Mouse (Mus musculus) urinary bladder, postnatal 10 days (tissue): Measurements from ENCODE around the gene Kif21b.

Experiments
- DNase-seq: peaks from one replicate; pipeline ENCODE4 v3.0.0; 2022; ENCODE audit warnings: low spot score

The Kif21b gene

GRCm38 (mm10) chr1:136130951-136131558 is at the start of gene Kif21b:
Gene Kif21b, plus strand, starts transcription at chr1:136131389.
- DNase-seq, result peak; percentile 47

DNA sequence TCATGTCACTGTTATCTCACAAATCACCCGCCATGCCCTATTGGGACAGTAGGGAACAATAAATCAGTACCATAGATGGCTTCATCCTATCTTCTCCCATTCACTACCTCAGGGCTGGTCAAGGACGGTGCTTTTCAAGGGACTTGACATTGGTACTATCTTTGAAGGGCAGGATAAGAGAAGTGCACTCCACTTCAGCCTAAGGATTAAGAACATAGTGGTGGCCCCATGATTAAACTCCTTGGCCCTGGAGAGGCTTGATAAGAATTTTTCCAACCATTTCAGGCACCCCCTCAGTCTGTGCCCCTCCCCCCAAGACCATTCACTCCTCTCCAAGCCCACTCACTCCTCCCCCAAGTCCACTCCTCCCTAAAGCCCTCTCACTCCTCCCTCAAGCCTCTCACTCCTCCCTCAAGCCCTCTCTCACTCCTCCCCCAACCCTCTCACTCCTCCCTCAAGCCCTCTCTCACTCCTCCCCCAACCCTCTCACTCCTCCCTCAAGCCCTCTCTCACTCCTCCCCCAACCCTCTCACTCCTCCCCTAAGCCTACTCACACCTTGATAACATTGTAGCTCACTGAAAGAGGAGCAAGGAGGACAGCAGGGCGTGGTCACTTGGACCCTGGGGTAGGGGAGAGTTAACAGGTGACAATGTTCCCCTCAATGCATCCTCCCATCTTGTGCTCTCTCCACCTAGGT is 45.1 kb upstream of the Kif21b start:
- DNase-seq, result no peak

DNA sequence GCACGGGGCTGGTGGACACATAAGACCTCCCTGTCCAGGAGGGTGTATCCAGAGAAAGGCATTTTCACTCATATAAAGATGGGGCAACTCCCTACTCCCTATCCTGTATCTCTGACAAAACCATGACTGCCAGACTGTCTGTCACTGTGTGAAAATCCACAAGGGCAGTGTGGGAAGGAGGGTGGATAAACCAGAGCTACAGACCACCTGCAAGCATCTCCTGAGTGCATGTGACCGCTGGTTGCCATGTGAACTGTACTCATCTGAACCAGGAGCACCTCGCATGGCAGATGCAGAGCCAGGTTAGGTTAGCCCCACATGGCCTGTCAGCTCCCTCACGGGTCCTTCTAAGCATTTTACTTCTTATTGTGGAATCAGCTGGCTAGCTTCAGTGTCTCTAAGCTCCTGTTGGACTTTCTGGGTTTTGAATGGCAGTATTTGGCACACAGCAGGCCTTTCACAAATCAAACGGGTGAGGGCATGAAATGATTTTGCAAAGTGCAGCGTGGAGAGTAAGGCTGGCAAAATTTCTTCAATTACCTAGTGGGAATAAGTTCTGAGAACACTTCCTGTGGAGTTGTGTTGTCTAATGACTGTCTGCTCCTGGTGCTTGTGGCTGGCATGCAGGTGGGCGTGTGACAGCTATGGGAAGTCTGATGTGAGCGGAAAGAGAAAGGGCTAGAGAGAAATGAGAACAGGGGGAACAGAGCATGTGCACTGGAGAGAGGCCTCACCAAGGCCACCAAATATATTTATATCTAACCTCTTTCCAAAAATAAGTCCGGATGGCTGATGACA is 41.6 kb upstream of the Kif21b start:
- no peak for DNase-seq

DNA sequence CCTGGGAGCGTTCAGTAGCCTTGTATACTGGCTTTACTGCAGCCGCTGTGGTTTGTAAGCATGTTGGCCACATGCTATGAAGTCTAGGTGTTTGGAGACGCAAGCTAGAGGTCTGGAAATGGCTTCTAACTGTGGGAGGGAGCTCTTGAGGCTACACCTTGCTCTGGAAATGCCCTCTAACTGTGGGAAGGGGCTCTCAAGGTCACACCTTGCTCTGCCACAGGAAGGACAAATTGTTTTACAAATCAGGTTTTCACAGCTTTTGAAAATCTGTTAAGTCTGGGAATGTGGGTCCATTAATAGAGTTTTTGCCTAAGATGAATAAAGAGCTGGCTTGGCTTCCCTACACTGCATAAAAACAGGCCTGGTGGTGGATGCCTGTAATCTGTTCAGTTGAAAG is 37.5 kb upstream of the Kif21b start:
- no peak for DNase-seq

DNA sequence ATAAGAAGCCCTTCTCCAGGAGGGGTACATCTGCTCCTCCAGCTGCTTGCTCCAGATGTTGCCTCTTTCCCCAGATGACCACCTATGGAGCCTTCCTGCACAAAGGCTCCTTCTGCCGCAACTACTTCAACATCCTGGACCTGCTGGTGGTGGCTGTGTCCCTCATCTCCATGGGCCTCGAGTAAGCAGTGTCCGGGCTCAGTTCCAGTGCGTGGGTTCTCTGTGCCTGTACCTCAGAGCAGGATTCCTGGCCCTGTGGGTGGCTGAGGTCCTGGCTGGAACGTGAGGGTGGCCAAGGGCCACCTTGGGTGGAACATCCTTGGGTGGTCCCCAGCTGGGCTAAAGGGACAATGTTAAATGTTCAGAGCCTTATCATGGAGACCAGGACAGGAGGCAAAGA is 36.4 kb upstream of the Kif21b start:
- no peak for DNase-seq

DNA sequence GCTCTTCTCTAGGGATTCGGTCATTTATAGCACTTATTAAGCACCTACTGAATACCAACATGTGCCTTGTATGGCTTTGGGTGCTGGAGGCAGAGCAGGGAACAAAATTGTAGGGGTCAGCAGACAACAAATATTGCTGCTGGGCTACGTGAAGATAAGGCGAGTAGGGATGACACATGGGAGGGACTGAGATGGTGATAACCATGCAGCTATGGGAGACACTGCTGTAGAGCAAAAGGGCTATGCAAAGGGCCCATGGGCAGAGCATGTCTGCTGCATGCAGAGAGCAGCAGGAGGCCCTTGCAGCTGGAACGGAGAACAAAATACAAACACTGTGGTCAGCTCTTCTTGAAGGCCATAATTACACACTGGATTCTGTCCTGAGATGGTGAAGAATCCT is 29.1 kb upstream of the Kif21b start:
- no peak for DNase-seq

DNA sequence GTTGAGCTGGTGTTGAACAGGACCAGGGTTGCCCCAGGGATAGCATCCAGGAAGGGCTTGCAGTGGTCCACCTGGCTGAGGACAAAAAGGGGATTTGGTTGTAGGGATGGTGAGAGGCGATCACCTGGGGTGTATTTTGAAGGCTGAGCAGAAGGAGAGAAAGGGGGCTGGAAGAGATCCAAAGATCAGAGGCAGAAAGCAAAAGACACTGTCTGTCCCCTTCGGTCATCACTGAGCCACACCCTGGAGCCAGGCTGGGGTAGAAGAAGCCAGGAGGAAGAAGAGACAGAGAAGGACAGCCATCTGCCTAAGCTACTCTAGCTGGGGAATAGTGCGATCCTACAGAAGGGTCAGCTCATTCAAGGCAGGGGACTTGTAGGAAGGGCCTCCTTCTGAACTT is 28.6 kb upstream of the Kif21b start:
- no peak for DNase-seq

GRCm38 (mm10) chr1:136102981-136103380 is 28.2 kb upstream of the Kif21b start:
- no peak for DNase-seq

GRCm38 (mm10) chr1:136103696-136104095 is 27.5 kb upstream of the Kif21b start:
- DNase-seq, result no peak

GRCm38 (mm10) chr1:136104741-136105140 is 26.4 kb upstream of the Kif21b start:
- DNase-seq, result no peak

DNA sequence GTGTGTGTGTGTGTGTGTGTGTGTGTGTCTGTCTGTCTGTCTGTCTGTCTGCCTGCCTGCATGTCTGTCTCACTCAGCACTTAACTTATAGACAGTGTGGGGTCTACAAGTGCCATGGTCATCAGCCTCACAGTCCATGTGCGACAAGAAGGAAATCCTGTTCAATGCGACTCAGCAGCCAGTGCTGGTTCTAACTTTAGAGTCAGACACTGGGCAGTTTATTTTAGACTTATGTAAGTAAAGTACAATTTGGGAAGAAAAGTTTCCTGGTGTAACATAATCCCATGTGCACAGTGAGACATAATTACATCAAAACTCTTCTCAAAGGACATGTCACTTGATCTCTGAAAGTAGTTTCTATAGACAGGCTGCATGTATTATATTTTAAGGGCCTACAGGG is 21.7 kb upstream of the Kif21b start:
- DNase-seq, result no peak

- no peak for DNase-seq
Measured at GRCm38 (mm10) chr1:136116183-136116582, 15.0 kb upstream of the Kif21b start.

DNA sequence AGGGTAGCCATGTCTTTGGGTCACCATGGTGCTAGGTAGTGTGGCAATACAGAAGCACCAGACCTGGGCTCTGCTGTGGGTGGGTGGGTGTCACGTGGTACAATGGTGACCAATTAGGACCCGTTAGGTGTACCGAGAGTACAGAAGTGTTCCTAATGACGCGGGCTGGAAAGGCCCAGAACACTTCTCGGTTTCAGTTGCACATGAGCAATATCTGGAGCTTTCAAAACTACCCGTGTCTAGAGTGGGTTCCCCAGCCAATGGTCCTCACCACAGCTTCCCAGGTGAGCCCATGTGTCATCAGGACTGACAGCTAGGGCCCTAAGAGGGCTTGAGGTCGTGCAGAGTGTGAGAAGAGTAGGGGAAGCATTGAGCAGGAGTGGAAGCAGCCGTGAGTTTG is 14.1 kb upstream of the Kif21b start:
- no peak for DNase-seq

GRCm38 (mm10) chr1:136118875-136119274 is 12.3 kb upstream of the Kif21b start:
- no peak for DNase-seq

DNA sequence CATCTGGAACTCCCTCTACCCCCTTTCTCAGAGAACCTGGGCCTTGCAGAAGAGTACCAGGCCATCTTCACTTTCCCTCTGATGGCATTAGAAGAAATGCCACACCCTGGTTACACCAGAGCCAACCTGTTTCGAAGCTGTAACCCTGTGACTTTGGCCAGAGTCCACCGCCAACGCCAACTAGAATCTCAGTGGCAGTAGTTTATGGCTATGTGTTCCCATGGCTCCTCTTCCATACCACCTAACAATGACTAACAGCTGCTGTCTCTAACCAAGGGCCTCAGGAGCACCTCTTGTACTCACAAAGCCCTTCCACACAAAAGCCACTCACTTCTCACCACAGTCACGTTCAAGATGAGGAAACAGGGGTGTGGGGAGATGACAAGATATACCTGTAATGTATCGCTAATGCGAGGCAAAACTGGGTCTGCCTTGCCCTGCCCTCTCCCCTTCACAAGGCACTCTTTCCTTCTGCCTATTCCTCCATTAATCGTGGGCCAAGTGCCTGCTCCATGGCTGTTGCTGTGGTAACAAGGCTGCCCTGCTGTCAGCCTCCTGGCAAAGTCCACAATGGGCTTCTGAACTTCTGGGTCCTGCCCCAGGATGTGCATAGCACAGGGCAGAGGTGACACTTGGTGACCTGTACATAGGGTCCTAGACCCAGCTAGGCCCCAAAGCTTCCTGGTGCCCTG is 11.5 kb upstream of the Kif21b start:
- DNase-seq, result no peak

DNA sequence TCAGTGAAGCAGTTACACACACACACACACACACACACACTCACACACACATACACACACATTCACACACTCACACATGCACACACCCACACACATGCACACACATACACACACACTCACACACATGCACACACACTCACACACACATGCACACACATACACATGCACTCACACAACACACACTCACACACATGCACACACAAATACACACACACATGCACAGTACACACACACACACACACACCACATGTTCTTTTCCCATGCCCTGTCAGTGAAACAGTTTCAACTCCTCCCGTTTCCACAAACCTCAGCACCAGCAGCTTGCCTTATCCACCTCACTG is 11.0 kb upstream of the Kif21b start:
- no peak for DNase-seq

DNA sequence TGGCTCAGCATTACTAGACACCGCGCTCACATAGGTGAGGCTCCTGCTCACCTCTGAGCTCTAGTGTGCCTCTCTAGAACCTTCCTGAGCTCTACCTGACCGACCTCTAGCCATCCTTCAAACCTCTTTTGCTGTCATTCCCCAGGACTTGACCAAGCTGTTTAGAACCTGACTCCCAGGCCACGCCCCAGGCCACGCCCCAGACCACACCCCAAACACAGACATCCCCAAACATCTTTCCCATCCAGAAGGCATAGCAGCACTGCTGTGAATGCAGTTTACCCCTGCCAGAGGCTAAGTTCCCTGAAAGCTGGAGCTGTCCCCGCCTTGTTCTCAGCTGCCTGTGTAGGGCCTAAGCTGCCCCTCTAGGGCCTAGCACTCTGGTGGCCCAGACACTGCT is 10.4 kb upstream of the Kif21b start:
- no peak for DNase-seq

DNA sequence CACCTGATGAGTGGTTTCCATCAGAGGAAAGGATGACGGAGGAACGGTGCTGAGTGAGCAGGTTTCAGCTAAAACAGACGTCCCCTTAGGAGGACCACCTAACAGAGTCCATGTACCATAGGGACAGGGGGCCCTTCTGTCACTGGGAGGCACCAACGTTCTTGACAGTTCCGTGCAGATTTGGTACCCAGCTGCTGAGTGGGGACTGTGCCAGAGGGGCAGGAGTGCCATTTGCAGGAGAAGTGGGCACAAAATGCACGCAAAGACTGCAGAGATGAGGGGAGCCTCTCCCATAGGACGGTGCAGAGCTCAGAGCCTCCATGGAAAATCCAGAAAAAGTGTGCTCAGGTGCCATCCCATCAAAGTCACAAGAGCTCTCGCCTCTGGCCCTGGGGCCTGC is 9.2 kb upstream of the Kif21b start:
- no peak for DNase-seq

DNA sequence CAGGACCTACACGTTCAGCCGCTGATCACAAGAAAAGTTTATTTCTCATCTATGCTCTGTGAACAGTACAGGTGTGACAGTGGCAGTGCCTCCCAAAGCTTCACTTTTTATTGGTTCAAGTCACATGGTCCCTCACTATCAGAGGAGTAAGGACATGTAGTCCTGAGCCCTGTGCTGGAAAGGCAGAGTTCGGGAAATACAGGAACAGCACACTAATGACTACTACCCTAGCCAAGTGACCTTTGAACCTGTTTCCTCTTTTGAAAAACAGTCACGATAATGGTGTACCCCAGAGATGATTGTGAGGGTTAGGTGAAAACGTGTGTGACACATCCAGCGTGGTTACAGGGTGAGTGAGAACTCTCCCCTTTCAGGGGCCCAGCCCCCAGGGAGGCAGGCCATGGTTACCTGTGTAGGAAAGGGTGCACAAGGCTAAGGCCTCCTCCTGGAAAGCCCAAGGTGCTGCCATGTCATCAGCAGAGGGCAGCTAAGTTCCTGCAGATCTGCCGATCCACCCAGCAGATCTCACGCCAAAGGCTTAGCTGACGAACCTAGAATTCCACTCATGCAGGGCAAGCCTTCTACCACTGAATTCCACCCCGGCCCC is 4.9 kb upstream of the Kif21b start:
- no peak for DNase-seq

- DNase-seq, result no peak
Measured at GRCm38 (mm10) chr1:136126895-136127294, 4.3 kb upstream of the Kif21b start.

- no peak for DNase-seq
Measured at GRCm38 (mm10) chr1:136127856-136128255, 3.3 kb upstream of the Kif21b start.

DNA sequence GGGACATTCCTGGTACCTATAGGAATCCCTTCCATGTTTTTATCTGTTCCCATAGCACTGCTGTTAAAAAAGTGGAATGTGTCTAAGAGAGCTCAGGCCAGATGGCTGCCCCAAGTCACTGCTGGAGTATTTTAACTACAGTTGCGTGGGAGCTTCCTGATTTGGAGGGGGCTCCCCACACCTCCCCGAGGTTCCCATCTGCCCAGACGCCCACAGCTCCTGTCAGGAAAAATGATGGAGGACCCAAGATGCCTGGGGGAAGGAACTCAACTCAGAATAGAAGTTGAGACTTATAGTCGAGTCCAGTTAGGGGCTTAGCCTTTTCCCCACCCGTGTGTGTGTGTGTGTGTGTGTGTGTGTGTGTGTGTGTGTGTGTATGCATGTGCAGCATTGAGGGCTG is 2.8 kb upstream of the Kif21b start:
- no peak for DNase-seq
